Mouse (Mus musculus): ENCODE measurements around the gene Slc12a5.

DNA sequence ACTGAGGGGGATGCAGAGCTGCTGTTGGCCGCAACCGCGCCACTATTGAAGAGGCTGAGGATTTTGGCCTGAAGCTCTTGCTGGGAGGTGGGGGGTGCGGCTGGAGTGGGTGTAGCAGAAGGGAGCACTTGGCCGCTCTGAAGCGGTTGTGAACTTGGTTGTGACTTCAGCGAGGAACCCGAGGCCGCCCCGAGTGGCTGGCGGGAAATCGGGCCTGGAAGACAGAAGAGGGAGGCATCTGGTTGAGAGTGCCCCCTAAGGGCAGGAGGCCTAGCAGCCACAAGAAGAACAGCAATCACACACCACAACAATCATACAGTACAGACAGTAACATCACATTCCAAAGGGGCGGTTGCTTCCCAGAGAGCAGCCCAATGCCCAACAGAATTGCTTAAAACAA, 41.4 kb downstream of the Slc12a5 start:
- TF ChIP-seq CTCF (conservative IDR thresholded peaks at IDR 0.05; ENCODE audit: low read length) (peak; percentile 19; the same call in 1 of the 2 replicates), NANOG (IDR thresholded peaks at IDR 0.05; ENCODE audit: borderline replicate concordance, low read length) (no peak)

Data from E14TG2a.4 (cell line).